Mouse (Mus musculus): ENCODE data around the gene Wdr24. TPM values are rescaled to one million over a fixed set of nuclear protein-coding genes. Genes with fewer than 3 reads are reported as not detected.
"Not testable (repeated sequence)": the region's sequence is repeated elsewhere in the genome, so short reads cannot be mapped to it uniquely, and the experiment has no call there.

The Wdr24 gene
- total RNA-seq, 2 experiments from 2014 or later = 16.6 to 20.8 TPM

GRCm38 (mm10) chr17:25806507-25806906 lies 16.9 kb upstream of the Wdr24 start:
- DNase-seq = peak; percentile 64 to 70

GRCm38 (mm10) chr17:25807452-25807851 lies 16.0 kb upstream of the Wdr24 start:
- DNase-seq = not testable (repeated sequence)

GRCm38 (mm10) chr17:25808028-25808427 lies 15.4 kb upstream of the Wdr24 start:
- no peak for DNase-seq

GRCm38 (mm10) chr17:25808789-25809605 lies 14.4 kb upstream of the Wdr24 start, which contains the start of gene Fbxl16:
TSS of gene Fbxl16 (plus strand) at chr17:25809085.
- peak; percentile 93 to 95 for DNase-seq

GRCm38 (mm10) chr17:25809606-25810340 lies 13.7 kb upstream of the Wdr24 start:
- no peak for DNase-seq

GRCm38 (mm10) chr17:25810890-25811289 lies 12.5 kb upstream of the Wdr24 start:
- no peak for DNase-seq

- DNase-seq = peak; percentile 92 to 94
These were observed 10.0 kb upstream of the Wdr24 start for GRCm38 (mm10) chr17:25813471-25813870.

- DNase-seq = peak; percentile 37 to 74
These were observed 5.8 kb upstream of the Wdr24 start for GRCm38 (mm10) chr17:25817662-25818061.

GRCm38 (mm10) chr17:25818851-25819780 lies 4.3 kb upstream of the Wdr24 start:
- DNase-seq = no peak

- no peak for DNase-seq
These were observed 1.1 kb downstream of the Wdr24 start for GRCm38 (mm10) chr17:25824362-25825142.

GRCm38 (mm10) chr17:25825311-25825710 lies 1.9 kb downstream of the Wdr24 start:
- DNase-seq = no peak

- no peak for DNase-seq
These were observed 2.6 kb downstream of the Wdr24 start for GRCm38 (mm10) chr17:25825984-25826570.

GRCm38 (mm10) chr17:25827011-25827410 lies 3.6 kb downstream of the Wdr24 start:
- no peak for DNase-seq

GRCm38 (mm10) chr17:25827546-25828222 lies 4.3 kb downstream of the Wdr24 start:
- DNase-seq = no peak

GRCm38 (mm10) chr17:25828223-25828594 lies 4.8 kb downstream of the Wdr24 start:
- no peak for DNase-seq

- DNase-seq = peak; percentile 82 to 87
These were observed 5.5 kb downstream of the Wdr24 start, which contains the start of gene Jmjd8 for GRCm38 (mm10) chr17:25828712-25829557. TSS of gene Jmjd8 (plus strand) at chr17:25828867.

- no peak for DNase-seq
These were observed 6.2 kb downstream of the Wdr24 start for GRCm38 (mm10) chr17:25829558-25830017.

- DNase-seq = no peak
These were observed 6.8 kb downstream of the Wdr24 start for GRCm38 (mm10) chr17:25830200-25830753.

Measured in adrenal gland, postnatal 36 days (tissue).